Mouse (Mus musculus) heart, embryonic 12.5 days (tissue): Measurements from ENCODE around the gene Wdr83. TPM values are rescaled to one million over a fixed set of nuclear protein-coding genes. Genes with fewer than 3 reads are reported as not detected.

Experiments
- ATAC-seq: fragments of 200-750 bp; cut with Nextera tagmentation; 2 replicates; pipeline ENCODE4 v1.8.0; 2017; ENCODE audit warnings: moderate TSS enrichment, moderate library complexity; ENCODE audit not compliant: insufficient number of reproducible peaks, low FRiP score
- H3K27ac ChIP-seq: fragments of 300-500 bp; sonication (generic); 2 replicates; pipeline ENCODE4 v1.5.1; 2016; ENCODE audit warnings: mild to moderate bottlenecking, moderate library complexity; ENCODE audit not compliant: poor library complexity, severe bottlenecking
- H3K27me3 ChIP-seq: fragments of 300-500 bp; sonication (generic); replicated peaks from 2 replicates; pipeline ENCODE4 v1.6.1; 2016; ENCODE audit warnings: mild to moderate bottlenecking, moderate library complexity
- H3K36me3 ChIP-seq: fragments of 300-500 bp; sonication (generic); 2 replicates; pipeline ENCODE4 v1.6.1; 2016; ENCODE audit warnings: mild to moderate bottlenecking, moderate library complexity
- H3K4me1 ChIP-seq: fragments of 300-500 bp; sonication (generic); replicated peaks from 2 replicates; pipeline ENCODE4 v1.6.1; 2016; ENCODE audit warnings: mild to moderate bottlenecking
- H3K4me2 ChIP-seq: fragments of 300-500 bp; sonication (generic); 2 replicates; pipeline ENCODE4 v1.6.1; 2016; ENCODE audit warnings: mild to moderate bottlenecking, moderate library complexity
- H3K4me3 ChIP-seq: fragments of 300-500 bp; sonication (generic); 2 replicates; pipeline ENCODE4 v1.5.1; 2016; ENCODE audit warnings: mild to moderate bottlenecking
- H3K9ac ChIP-seq: fragments of 300-500 bp; sonication (generic); 2 replicates; pipeline ENCODE4 v1.6.1; 2016; ENCODE audit warnings: mild to moderate bottlenecking, moderate library complexity
- H3K9me3 ChIP-seq: fragments of 300-500 bp; sonication (generic); replicated peaks from 2 replicates; pipeline ENCODE4 v1.6.1; 2016; ENCODE audit warnings: mild to moderate bottlenecking, moderate library complexity
- WGBS: fragments of 180-500 bp; shearing (Covaris S2); methylation state at CpG from one replicate; pipeline ENCODE4 v1.1.7; 2016; 5-methylcytosine and 5-hydroxymethylcytosine counted together
- microRNA-seq: library from miRNA; unstranded; fragments of <30 nt; microRNA quantifications from one replicate; pipeline ENCODE4, GENCODE M21; 2017
- polyA plus RNA-seq: library from polyadenylated mRNA; unstranded; fragments of >200 nt; fragmentation: Nextera tagmentation; extraction: Ambion mirVana; gene quantifications from 2 replicates; pipeline ENCODE4 v1.2.1, GENCODE M21; 2016

The Wdr83 gene
- polyA plus RNA-seq, 1 experiment from 2014 or later: 33.2 TPM

DNA sequence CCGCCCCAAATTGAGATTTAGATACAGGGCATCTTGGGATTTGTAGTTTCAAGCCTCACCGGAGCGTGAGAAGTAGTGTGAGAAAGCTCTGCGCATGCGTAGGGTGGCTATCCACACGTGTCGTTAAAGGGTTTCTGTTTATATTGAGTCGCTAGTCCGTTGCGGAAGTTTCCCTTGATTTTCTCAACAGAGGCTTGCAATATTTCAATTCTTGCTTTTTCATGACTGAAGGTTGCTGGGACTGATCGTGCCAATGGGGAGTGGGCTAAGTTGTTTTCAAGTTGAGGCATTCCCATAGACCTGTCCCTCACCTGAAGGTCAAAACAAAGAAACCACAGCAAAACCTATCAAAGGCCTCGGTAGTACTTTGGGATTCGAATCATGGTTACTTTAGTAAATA is 46.3 kb downstream of the Wdr83 start:
- 2% methylated on average over 13 of the region's 13 CpGs for WGBS
- Histone ChIP-seq H3K27me3 (no peaks in the 10 kb centered on the region), H3K4me2 (peak overlapping the region; percentile 92), H3K4me1 (peaks cover 24% of the 10 kb centered on the region), H3K9me3 (no peaks in the 10 kb centered on the region), H3K9ac (peak overlapping the region; percentile 73), H3K4me3 (peak overlapping the region; percentile 92), H3K36me3 (peaks cover 41% of the 10 kb centered on the region), H3K27ac (peak overlapping the region; percentile 16; the same call in 1 of the 2 replicates)
- ATAC-seq: no peak

GRCm38 (mm10) chr8:85033867-85034266 is 47.2 kb downstream of the Wdr83 start:
- peaks cover 47% of the 10 kb centered on the region for H3K36me3 ChIP-seq
- H3K4me1 ChIP-seq: peaks cover 31% of the 10 kb centered on the region
- no peak overlapping the region for H3K4me2 ChIP-seq
- no peaks in the 10 kb centered on the region for H3K27me3 ChIP-seq
- H3K27ac ChIP-seq: no peak overlapping the region
- H3K9ac ChIP-seq: no peak overlapping the region
- H3K4me3 ChIP-seq: no peak overlapping the region
- 66% methylated on average over 1 of the region's 1 CpGs for WGBS
- H3K9me3 ChIP-seq: no peaks in the 10 kb centered on the region
- ATAC-seq: no peak

DNA sequence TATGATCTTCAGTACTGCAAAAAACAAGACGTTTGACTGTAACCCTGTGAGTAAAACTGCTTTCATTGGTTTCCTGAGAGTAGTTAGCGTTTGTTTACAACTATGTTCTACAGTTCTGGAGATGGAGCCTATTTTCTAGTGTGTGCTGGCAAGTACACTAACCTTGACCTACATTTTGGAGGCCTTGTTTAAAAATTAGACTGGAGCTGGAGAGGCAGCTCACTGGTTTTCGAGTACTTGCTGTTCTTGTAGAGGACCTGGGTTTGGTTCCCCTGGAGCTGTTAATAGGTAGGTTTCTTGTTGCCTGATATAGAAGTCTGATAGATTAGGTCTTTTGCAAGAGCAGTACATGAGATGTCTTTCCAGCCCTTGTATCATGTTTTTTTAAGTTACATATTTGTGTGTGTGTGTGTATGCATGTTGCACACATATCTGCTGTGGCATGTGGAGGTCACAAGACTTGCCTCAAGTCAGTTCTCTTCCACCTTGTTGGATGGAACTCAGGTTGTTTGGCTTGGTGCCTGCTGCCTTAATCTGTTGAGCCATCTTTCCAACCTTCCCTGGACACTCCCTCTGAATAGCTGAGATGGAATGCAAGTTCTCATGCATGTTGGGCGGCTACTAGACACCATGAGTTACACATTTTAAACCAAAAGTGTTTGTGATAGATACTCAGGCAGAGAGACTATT is 48.3 kb downstream of the Wdr83 start:
- no peak overlapping the region for H3K9ac ChIP-seq
- ATAC-seq: no peak
- no peak overlapping the region for H3K27ac ChIP-seq
- no peaks in the 10 kb centered on the region for H3K27me3 ChIP-seq
- peaks cover 37% of the 10 kb centered on the region for H3K4me1 ChIP-seq
- no peak overlapping the region for H3K4me2 ChIP-seq
- WGBS: 84% methylated on average over 4 of the region's 4 CpGs
- H3K4me3 ChIP-seq: no peak overlapping the region
- peaks cover 47% of the 10 kb centered on the region for H3K36me3 ChIP-seq
- no peaks in the 10 kb centered on the region for H3K9me3 ChIP-seq

- peak overlapping the region; percentile 52; the same call in 1 of the 2 replicates for H3K9ac ChIP-seq
- peak overlapping the region; percentile 98 for H3K4me2 ChIP-seq
- WGBS: 79% methylated on average over 14 of the region's 14 CpGs
- ATAC-seq: no peak
- H3K9me3 ChIP-seq: no peaks in the 10 kb centered on the region
- peaks cover 35% of the 10 kb centered on the region for H3K4me1 ChIP-seq
- H3K4me3 ChIP-seq: peak overlapping the region; percentile 5; the same call in 1 of the 2 replicates
- H3K36me3 ChIP-seq: peaks cover 47% of the 10 kb centered on the region
- no peak overlapping the region for H3K27ac ChIP-seq
- no peaks in the 10 kb centered on the region for H3K27me3 ChIP-seq
Measured at GRCm38 (mm10) chr8:85029271-85029670, 51.8 kb downstream of the Wdr83 start.

DNA sequence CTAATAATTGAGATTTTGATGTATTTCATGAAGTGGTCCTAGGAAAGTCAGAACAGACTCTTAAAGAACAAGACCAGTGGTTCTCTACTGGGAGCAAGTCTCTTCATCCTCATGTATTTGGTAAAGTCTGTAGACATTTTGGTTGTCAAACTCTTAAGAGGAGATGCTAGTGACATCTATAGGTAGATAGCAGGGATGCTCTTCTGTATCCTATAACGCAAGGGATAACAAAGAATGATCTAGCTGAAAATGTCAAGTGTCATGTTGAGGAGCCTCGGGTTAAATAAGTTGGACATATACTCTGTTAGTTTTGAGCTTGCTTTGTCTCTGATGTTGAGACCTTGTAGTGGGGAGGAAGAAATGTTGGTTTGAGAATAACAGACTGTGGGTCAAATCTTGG is 53.2 kb downstream of the Wdr83 start:
- H3K36me3 ChIP-seq: peaks cover 48% of the 10 kb centered on the region
- WGBS: 24% methylated on average over 2 of the region's 2 CpGs
- no peak overlapping the region for H3K27ac ChIP-seq
- ATAC-seq: no peak
- no peaks in the 10 kb centered on the region for H3K27me3 ChIP-seq
- H3K4me3 ChIP-seq: peak overlapping the region; percentile 97
- H3K4me1 ChIP-seq: peaks cover 36% of the 10 kb centered on the region
- H3K4me2 ChIP-seq: peak overlapping the region; percentile 98
- no peaks in the 10 kb centered on the region for H3K9me3 ChIP-seq
- peak overlapping the region; percentile 100 for H3K9ac ChIP-seq

DNA sequence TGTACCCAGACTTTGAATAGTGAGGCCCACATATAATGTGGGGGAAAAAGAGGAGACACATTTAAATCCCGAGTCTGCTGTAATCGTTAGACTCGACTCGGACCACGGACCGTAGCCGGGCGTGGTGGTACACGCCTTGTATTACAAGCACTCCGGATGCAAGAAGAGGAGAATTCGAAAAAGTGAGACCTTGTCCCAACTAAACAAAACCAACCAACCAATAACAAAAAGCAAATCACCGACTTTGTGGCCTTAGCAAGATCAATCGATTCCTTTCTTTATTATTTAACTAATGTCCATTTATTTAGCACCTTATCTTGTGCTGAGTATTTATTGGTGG is 53.6 kb downstream of the Wdr83 start:
- no peaks in the 10 kb centered on the region for H3K27me3 ChIP-seq
- H3K9ac ChIP-seq: peak overlapping the region; percentile 100
- peaks cover 48% of the 10 kb centered on the region for H3K36me3 ChIP-seq
- H3K4me1 ChIP-seq: peaks cover 36% of the 10 kb centered on the region
- H3K4me2 ChIP-seq: peak overlapping the region; percentile 98
- H3K27ac ChIP-seq: peak overlapping the region; percentile 84
- peak overlapping the region; percentile 97 for H3K4me3 ChIP-seq
- H3K9me3 ChIP-seq: no peaks in the 10 kb centered on the region
- 2% methylated on average over 13 of the region's 13 CpGs for WGBS
- no peak for ATAC-seq

GRCm38 (mm10) chr8:85026670-85027515 is 54.2 kb downstream of the Wdr83 start, which contains the start of gene Trir:
Gene Trir, plus strand, starts transcription at chr8:85026823.
- Histone ChIP-seq H3K27me3 (no peaks in the 10 kb centered on the region), H3K4me2 (peak within 1 kb of the TSS; percentile 98), H3K9me3 (no peaks in the 10 kb centered on the region), H3K9ac (peak within 1 kb of the TSS; percentile 100), H3K4me3 (peak within 1 kb of the TSS; percentile 97), H3K27ac (peak within 1 kb of the TSS; percentile 84), H3K36me3 (peaks cover 48% of the 10 kb centered on the region), H3K4me1 (peaks cover 36% of the 10 kb centered on the region)
- ATAC-seq: peak; percentile 89
- WGBS: under 1% methylated on average over 71 of the region's 75 CpGs

- H3K27me3 ChIP-seq: no peaks in the 10 kb centered on the region
- peaks cover 36% of the 10 kb centered on the region for H3K4me1 ChIP-seq
- peak within 1 kb of the TSS; percentile 98 for H3K4me2 ChIP-seq
- no peaks in the 10 kb centered on the region for H3K9me3 ChIP-seq
- peak within 1 kb of the TSS; percentile 84 for H3K27ac ChIP-seq
- 5% methylated on average over 30 of the region's 30 CpGs for WGBS
- peaks cover 50% of the 10 kb centered on the region for H3K36me3 ChIP-seq
- H3K4me3 ChIP-seq: peak within 1 kb of the TSS; percentile 97
- peak; percentile 90 for ATAC-seq
- peak within 1 kb of the TSS; percentile 64 for H3K9ac ChIP-seq
Measured at GRCm38 (mm10) chr8:85025098-85025932, 55.8 kb downstream of the Wdr83 start, which contains the start of gene Asna1. Gene Asna1, minus strand, starts transcription at chr8:85025281.

Small RNA genes within 50 kb of the gene (microRNA-seq; reads per million reads assigned to microRNA genes)
- gene Gm23388 (3.1 reads per million, percentile 8 among the genes with 10 or more reads in this experiment), gene Mir7070 (1.9 reads per million)

Other genes starting within 250 kb of the Wdr83 start
- 50.9 and 52.1 TPM in 2 replicates for gene Gadd45gip1, start 249.8 kb downstream of the Wdr83 start, polyA plus RNA-seq
- gene Rad23a, start 240.6 kb downstream of the Wdr83 start, polyA plus RNA-seq: 129 and 131 TPM in 2 replicates
- gene Calr, start 234.4 kb downstream of the Wdr83 start, polyA plus RNA-seq: 747 and 767 TPM in 2 replicates
- gene Farsa, start 224.3 kb downstream of the Wdr83 start, polyA plus RNA-seq: 53.6 and 59.2 TPM in 2 replicates
- 36.5 and 36.9 TPM in 2 replicates for gene Syce2, start 209.2 kb downstream of the Wdr83 start, polyA plus RNA-seq
- 35.5 and 36.2 TPM in 2 replicates for gene Gcdh, start 187.4 kb downstream of the Wdr83 start, polyA plus RNA-seq
- 12.1 and 17.9 TPM in 2 replicates for gene Klf1, start 179.4 kb downstream of the Wdr83 start, polyA plus RNA-seq
- 4.2 and 4.3 TPM in 2 replicates for gene Dnase2a, start 172.7 kb downstream of the Wdr83 start, polyA plus RNA-seq
- gene Mast1, start 143.9 kb downstream of the Wdr83 start, polyA plus RNA-seq: 0.13 and 0.24 TPM in 2 replicates
- 0.20 and 0.31 TPM in 2 replicates for gene Rtbdn, start 134.3 kb downstream of the Wdr83 start, polyA plus RNA-seq
- gene Gm49661, start 111.9 kb downstream of the Wdr83 start, polyA plus RNA-seq: not detected in 2 replicates
- 638 and 672 TPM in 2 replicates for gene Prdx2, start 111.7 kb downstream of the Wdr83 start, polyA plus RNA-seq
- 77.1 and 79.0 TPM in 2 replicates for gene Rnaseh2a, start 111.5 kb downstream of the Wdr83 start, polyA plus RNA-seq
- 11.9 and 13.2 TPM in 2 replicates for gene Junb, start 102.6 kb downstream of the Wdr83 start, polyA plus RNA-seq
- 7.2 and 7.7 TPM in 2 replicates for gene Hook2, start 90.7 kb downstream of the Wdr83 start, polyA plus RNA-seq
- gene Best2, start 66.8 kb downstream of the Wdr83 start, polyA plus RNA-seq: not detected in 2 replicates
- 114 and 118 TPM in 2 replicates for gene Asna1, start 56.0 kb downstream of the Wdr83 start, polyA plus RNA-seq
- gene Trir, start 54.5 kb downstream of the Wdr83 start, polyA plus RNA-seq: 102 and 109 TPM in 2 replicates
- gene Tnpo2, start 44.4 kb downstream of the Wdr83 start, polyA plus RNA-seq: 28.8 and 34.4 TPM in 2 replicates
- 17.3 and 18.8 TPM in 2 replicates for gene Fbxw9, start 21.3 kb downstream of the Wdr83 start, polyA plus RNA-seq
- not detected in 2 replicates for gene Gm5741, start 13.3 kb downstream of the Wdr83 start, polyA plus RNA-seq
- 50.4 and 60.9 TPM in 2 replicates for gene Dhps, start 9.5 kb downstream of the Wdr83 start, polyA plus RNA-seq
- 107 and 109 TPM in 2 replicates for gene Wdr83os, start 566 bp downstream of the Wdr83 start, polyA plus RNA-seq
- gene Man2b1, start 2.0 kb upstream of the Wdr83 start, polyA plus RNA-seq: 33.2 and 34.8 TPM in 2 replicates
- 1.2 and 1.3 TPM in 2 replicates for gene Zfp791, start 41.8 kb upstream of the Wdr83 start, polyA plus RNA-seq
- not detected in 2 replicates for gene Cks1brt, start 70.6 kb upstream of the Wdr83 start, polyA plus RNA-seq
- not detected in 2 replicates for gene Olfr371, start 144.7 kb upstream of the Wdr83 start, polyA plus RNA-seq
- 68.1 and 71.0 TPM in 2 replicates for gene Orc6, start 218.3 kb upstream of the Wdr83 start, polyA plus RNA-seq
- gene Vps35, start 218.5 kb upstream of the Wdr83 start, polyA plus RNA-seq: 118 and 124 TPM in 2 replicates